Mouse (Mus musculus): ENCODE data around the gene Vps53.

- TF ChIP-seq CTCF (IDR thresholded peaks at IDR 0.05; ENCODE audit: borderline replicate concordance, insufficient read depth, low read depth, low read length) (no peak), POLR2A (IDR thresholded peaks at IDR 0.05; ENCODE audit: borderline replicate concordance, insufficient read depth, low read length) (no peak)
Observed at GRCm38 (mm10) chr11:76020916-76021315, 158.5 kb downstream of the Vps53 start.
